Mouse (Mus musculus) cerebellum, adult 2 months (tissue): ENCODE results near the gene Rbck1. TPM values are rescaled to one million over a fixed set of nuclear protein-coding genes. Genes with fewer than 3 reads are reported as not detected.
"Not testable (repeated sequence)": the region's sequence is repeated elsewhere in the genome, so short reads cannot be mapped to it uniquely, and the experiment has no call there.

Experiments used
- DNase-seq, 2 experiments: peaks; one replicate each; pipeline ENCODE4 v3.0.0; 2021
- H3K27ac ChIP-seq: fragments of 200-500 bp; 2 replicates; pipeline ENCODE4 v1.5.1; 2012; ENCODE audit warnings: low read length, control low read depth, inconsistent platforms; ENCODE audit not compliant: insufficient read depth
- H3K27me3 ChIP-seq: fragments of 200-500 bp; 2 replicates; pipeline ENCODE4 v1.6.1; 2012; ENCODE audit warnings: inconsistent platforms, mild to moderate bottlenecking, low read length, moderate library complexity; ENCODE audit not compliant: control insufficient read depth, insufficient read depth
- H3K4me1 ChIP-seq: fragments of 200-500 bp; 2 replicates; pipeline ENCODE4 v1.6.1; 2011; ENCODE audit warnings: low read length; ENCODE audit not compliant: control insufficient read depth, insufficient read depth
- H3K4me3 ChIP-seq: fragments of 200-500 bp; replicated peaks from 2 replicates; pipeline ENCODE3; 2011; ENCODE audit warnings: mild to moderate bottlenecking, low read depth, low read length, control low read depth; ENCODE audit not compliant: insufficient read depth
- CTCF ChIP-seq: fragments of 200-500 bp; IDR thresholded peaks from 2 replicates; pipeline ENCODE4 v1.5.1; 2011; ENCODE audit warnings: low read depth, mild to moderate bottlenecking, control low read depth, low read length, moderate library complexity, borderline replicate concordance; ENCODE audit not compliant: insufficient read depth
- POLR2A ChIP-seq: fragments of 200-500 bp; IDR thresholded peaks from 2 replicates; pipeline ENCODE4 v1.6.1; 2011; ENCODE audit warnings: low read length, control low read depth, borderline replicate concordance; ENCODE audit not compliant: insufficient read depth
- WGBS: fragments of 180-500 bp; shearing (Covaris S2); methylation state at CpG from one replicate; pipeline ENCODE4 v1.1.7; 2018; 5-methylcytosine and 5-hydroxymethylcytosine counted together
- polyA plus RNA-seq: library from polyadenylated mRNA; depleted of rRNA; stranded (reverse); fragments of >200 nt; gene quantifications from 2 replicates; pipeline ENCODE4 v1.2.3, GENCODE M21; 2012; rRNA removed

Gene Rbck1
- polyA plus RNA-seq, 1 experiment, result 208 TPM

- H3K27me3 ChIP-seq, result no peaks in the 10 kb centered on the region
- no peak for DNase-seq
- WGBS, result 66% methylated on average over 2 of the region's 2 CpGs
- TF ChIP-seq POLR2A, result no peak
- TF ChIP-seq CTCF, result no peak
- no peak overlapping the region for H3K27ac ChIP-seq
- H3K4me3 ChIP-seq, result no peak overlapping the region
- peaks cover 5% of the 10 kb centered on the region; the same call in 1 of the 2 replicates for H3K4me1 ChIP-seq
Observed at GRCm38 (mm10) chr2:152292475-152292874, 40.0 kb downstream of the Rbck1 start.

GRCm38 (mm10) chr2:152289623-152290022, 42.8 kb downstream of the Rbck1 start:
- H3K4me1 ChIP-seq, DNase-seq, H3K27me3 ChIP-seq, H3K27ac ChIP-seq, H3K4me3 ChIP-seq: not testable (repeated sequence)
- WGBS, result 22% methylated on average over 2 of the region's 2 CpGs

- no peak for TF ChIP-seq CTCF
- no peak overlapping the region for H3K27ac ChIP-seq
- DNase-seq, result no peak
- no peak overlapping the region for H3K4me3 ChIP-seq
- H3K4me1 ChIP-seq, result no peaks in the 10 kb centered on the region
- no peaks in the 10 kb centered on the region for H3K27me3 ChIP-seq
- WGBS, result 84% methylated on average over 8 of the region's 8 CpGs
Observed at GRCm38 (mm10) chr2:152288046-152288445, 44.4 kb downstream of the Rbck1 start.

GRCm38 (mm10) chr2:152287560-152287959, 44.9 kb downstream of the Rbck1 start:
- no peak for TF ChIP-seq POLR2A
- no peak for TF ChIP-seq CTCF
- WGBS, result 95% methylated on average over 5 of the region's 5 CpGs
- Histone ChIP-seq H3K27me3 (no peaks in the 10 kb centered on the region), H3K4me3 (no peak overlapping the region), H3K27ac (no peak overlapping the region), H3K4me1 (no peaks in the 10 kb centered on the region)
- no peak for DNase-seq

- DNase-seq, result no peak
- Histone ChIP-seq H3K27me3 (no peaks in the 10 kb centered on the region), H3K4me1 (no peaks in the 10 kb centered on the region), H3K27ac (no peak overlapping the region), H3K4me3 (no peak overlapping the region)
- TF ChIP-seq POLR2A, result no peak
- TF ChIP-seq CTCF, result no peak
- 59% methylated on average over 3 of the region's 3 CpGs for WGBS
Observed at GRCm38 (mm10) chr2:152281407-152281806, 51.0 kb downstream of the Rbck1 start.

GRCm38 (mm10) chr2:152273639-152274038, 58.8 kb downstream of the Rbck1 start:
- H3K27ac ChIP-seq, result no peak overlapping the region
- H3K4me3 ChIP-seq, result no peak overlapping the region
- no peaks in the 10 kb centered on the region for H3K27me3 ChIP-seq
- TF ChIP-seq CTCF, result no peak
- TF ChIP-seq POLR2A, result no peak
- no peak for DNase-seq
- WGBS, result 78% methylated on average over 2 of the region's 2 CpGs
- no peaks in the 10 kb centered on the region for H3K4me1 ChIP-seq

Other genes with a start within 250 kb of the Rbck1 start
- gene Srxn1, start 227.1 kb downstream of the Rbck1 start, polyA plus RNA-seq, result 138 TPM in 2 replicates
- gene Tcf15, start 189.1 kb downstream of the Rbck1 start, polyA plus RNA-seq, result 2.6 TPM in 2 replicates
- 70.2 and 73.1 TPM in 2 replicates for gene Csnk2a1, start 105.8 kb downstream of the Rbck1 start, polyA plus RNA-seq
- 38.7 and 40.9 TPM in 2 replicates for gene Tbc1d20, start 38.8 kb downstream of the Rbck1 start, polyA plus RNA-seq
- gene Trib3, start 11.4 kb upstream of the Rbck1 start, polyA plus RNA-seq, result 1.1 TPM in 2 replicates
- gene Nrsn2, start 44.0 kb upstream of the Rbck1 start, polyA plus RNA-seq, result 124 and 142 TPM in 2 replicates
- gene Sox12, start 65.4 kb upstream of the Rbck1 start, polyA plus RNA-seq, result 11.1 and 12.1 TPM in 2 replicates
- 10.7 and 11.9 TPM in 2 replicates for gene Zcchc3, start 82.4 kb upstream of the Rbck1 start, polyA plus RNA-seq
- 2.6 and 3.9 TPM in 2 replicates for gene 6820408C15Rik, start 82.9 kb upstream of the Rbck1 start, polyA plus RNA-seq
- gene Defb23, start 132.0 kb upstream of the Rbck1 start, polyA plus RNA-seq, result not detected in 2 replicates
- gene Defb20, start 144.4 kb upstream of the Rbck1 start, polyA plus RNA-seq, result 0.23 TPM in 1 of 2 replicates, not detected in the other
- gene Defb22, start 157.5 kb upstream of the Rbck1 start, polyA plus RNA-seq, result not detected in 2 replicates
- not detected in 2 replicates for gene Defb26, start 179.0 kb upstream of the Rbck1 start, polyA plus RNA-seq
- not detected in 2 replicates for gene Defb28, start 185.6 kb upstream of the Rbck1 start, polyA plus RNA-seq
- not detected in 2 replicates for gene Defb29, start 207.4 kb upstream of the Rbck1 start, polyA plus RNA-seq
- not detected in 2 replicates for gene Gm17416, start 236.7 kb upstream of the Rbck1 start, polyA plus RNA-seq
- gene Defb21, start 240.1 kb upstream of the Rbck1 start, polyA plus RNA-seq, result not detected in 2 replicates
- gene Defb19, start 247.7 kb upstream of the Rbck1 start, polyA plus RNA-seq, result not detected in 2 replicates